Mouse (Mus musculus): ENCODE data around the gene 5730455P16Rik.
"Not testable (repeated sequence)": the region's sequence is repeated elsewhere in the genome, so short reads cannot be mapped to it uniquely, and the experiment has no call there.

Gene 5730455P16Rik

DNA sequence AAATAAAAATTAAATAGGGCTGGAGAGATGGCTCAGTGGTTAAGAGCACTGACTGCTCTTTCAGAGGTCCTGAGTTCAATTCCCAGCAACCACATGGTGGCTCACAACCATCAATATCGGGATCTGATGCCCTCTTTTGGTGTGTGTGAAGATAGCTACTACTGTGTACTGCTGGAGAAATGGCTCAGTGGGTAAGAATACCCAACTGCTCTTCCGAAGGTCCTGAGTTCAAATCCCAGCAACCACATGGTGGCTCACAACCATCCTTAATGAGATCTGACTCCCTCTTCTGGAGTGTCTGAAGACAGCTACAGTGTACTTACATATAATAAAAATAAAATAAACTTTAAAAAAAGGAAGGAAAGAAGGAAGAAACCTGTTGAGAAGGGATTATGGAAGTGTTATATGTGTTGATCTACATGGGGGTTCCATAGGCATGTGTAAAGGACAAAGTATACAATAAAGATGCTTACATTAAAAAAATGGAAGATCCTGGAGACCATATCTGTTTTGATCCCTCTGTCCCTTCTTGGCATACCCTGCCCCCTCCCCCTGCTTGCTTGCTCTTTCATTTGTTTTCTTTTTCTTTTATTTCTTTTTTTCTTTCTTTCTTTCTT is 726 bp upstream of the 5730455P16Rik start:
- DNase-seq = not testable (repeated sequence)

DNA sequence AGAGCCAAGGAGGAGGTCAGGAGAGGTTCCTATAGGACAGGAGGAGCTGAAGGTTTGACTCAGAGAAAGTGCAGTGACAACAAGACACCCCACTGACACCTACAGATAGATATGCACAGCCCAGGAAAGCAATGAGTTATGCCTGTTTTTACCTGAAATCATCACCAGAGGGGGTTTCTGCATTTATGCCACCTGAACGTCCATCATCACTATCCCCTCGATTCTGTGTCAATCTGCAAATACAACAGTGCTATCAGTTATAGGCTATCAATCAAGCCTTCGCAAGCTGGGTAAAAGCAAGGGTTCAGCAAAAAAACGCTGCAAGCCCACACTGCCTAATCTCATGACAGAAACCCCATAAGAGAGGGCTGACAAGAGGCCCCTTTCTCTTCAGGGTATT is 1.2 kb downstream of the 5730455P16Rik start:
- no peak for DNase-seq

DNA sequence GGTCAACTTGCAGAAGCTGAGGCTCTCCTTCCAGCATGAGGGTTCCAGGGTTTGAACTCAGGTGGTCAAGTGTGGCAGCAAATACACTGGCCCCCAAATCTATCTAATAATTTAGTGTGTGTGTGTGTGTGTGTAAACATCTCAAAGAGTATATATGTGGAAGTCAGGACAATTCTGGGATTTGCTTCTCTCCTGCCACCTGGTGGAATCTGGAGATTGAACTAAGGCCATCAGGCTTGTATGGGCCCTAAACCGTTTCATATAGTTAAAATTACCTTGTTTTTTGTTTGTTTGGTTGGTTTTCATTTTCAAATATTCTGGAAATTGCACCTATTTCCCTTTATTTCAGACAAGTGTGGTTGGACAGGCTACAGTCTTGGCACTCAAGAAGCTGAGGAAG is 8.9 kb downstream of the 5730455P16Rik start:
- no peak for DNase-seq

DNA sequence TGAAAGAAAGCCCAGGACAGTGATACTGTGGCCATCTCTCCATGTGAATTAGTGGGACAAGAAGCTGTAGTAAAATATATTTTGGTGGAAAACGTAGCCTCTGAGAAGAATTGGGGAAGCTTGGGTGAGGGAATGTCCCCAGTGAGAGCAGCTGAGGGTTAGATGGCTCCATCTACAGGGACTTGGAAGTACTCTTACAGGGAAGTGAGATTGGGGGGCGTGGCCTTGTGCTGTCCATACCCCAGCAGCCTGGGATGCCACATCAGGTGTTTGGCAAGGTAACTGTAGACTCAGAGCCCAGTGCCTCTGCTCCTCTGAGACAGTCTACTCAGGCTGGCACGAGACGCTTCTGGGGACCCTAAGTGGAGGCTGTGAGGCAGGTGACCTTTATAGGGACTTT is 23.0 kb downstream of the 5730455P16Rik start:
- DNase-seq = peak; percentile 47

DNA sequence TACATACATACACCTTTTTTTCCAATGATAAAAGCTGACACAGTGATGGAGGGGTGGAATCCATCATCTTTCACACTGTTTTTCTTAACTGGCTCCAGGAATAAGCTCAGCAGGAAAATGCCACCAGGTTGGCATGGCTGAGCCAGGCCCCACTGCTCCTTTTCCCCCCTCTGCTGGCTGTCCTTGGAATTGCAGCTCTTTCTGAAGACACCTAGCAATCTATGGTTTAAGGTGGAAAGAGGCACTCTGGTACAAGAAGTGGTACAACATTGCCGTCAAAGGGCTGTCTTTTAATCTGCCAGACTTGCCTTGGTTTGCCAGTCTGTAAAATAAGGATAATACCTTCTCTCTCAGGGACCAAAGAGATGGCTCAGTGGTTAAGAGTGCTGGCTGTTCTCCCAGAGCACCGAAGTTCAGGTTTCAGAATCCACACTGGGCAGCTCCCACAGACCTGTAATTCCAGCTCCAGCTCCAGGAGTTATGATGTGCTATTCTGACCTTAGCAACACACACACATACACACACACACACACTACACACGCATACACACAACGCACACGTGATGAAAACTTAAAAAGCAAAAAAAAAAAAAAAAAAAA is 25.9 kb downstream of the 5730455P16Rik start:
- DNase-seq = peak; percentile 92

DNA sequence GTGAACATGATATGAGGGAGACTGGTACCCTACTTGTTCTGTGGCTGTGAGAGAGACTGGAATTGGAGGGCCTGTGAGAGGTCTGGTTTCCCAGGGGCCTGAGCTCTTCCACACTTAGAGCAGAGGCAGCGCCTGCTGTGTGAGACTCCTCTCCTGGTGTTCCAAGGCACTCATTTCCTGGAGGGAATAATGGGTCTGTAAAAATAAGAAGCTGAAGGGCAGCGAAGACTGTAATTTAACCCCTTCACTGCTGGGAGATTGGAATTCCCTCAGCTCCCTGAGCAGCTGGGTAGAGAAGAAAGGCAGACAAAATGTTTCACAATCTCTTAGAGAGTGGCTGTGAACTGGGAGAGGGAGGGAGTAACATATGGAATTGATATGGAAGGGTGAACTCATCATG is 35.4 kb downstream of the 5730455P16Rik start:
- DNase-seq = no peak

DNA sequence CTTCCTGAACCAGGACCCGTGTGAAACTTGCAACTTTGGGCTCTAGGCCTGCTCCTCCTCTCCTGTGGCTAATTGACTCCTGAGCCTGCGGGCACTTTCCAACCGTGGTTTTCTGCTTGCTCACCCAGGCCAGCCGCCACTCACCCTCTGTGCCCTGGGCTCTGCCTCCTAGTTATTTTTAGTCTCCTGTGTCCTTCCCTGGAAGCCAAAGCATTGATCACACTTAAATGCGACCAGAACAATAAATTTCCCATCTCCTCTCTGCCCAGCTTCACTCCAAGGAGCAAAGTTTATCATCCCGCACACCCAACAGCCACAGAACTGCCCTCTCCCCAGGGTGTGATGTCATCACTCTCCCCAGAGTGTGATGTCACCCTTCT is 41.5 kb downstream of the 5730455P16Rik start:
- DNase-seq = no peak

DNA sequence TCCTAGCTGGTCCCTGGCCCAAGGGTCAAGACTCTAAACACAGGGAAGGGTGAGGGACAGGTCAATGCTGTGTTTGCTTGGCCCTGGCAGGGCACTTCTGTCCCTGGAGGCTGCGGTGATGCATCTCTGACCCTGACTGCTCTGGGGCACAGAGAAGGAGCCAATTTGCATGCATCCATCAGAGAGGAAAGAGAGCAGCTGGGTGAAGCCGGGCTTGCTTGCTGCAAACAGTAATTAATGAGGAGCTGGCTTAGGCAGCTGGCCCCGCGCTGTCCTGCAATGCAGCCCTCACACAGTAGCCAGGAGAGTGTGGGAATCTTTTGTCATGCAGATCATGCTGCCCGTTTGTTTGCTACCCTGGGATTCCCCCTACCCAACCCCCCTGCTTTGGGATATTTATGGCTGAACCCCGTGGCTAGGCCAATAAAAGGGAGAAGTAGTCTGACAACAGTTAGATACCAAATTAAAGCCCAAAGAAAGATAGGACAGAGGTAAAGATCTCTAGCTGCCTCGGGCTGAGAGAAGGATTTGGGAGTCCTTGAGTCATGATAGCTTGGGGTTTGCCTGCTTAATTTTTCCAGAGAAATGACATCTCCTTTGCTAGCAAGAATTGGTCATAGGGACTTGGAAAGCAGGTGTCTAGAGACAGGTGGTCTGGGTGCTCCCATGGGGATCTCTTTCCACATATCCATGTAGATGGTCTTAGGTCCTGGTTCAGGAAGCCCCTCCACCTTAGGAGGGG is 42.1 kb downstream of the 5730455P16Rik start:
- DNase-seq = peak; percentile 36

DNA sequence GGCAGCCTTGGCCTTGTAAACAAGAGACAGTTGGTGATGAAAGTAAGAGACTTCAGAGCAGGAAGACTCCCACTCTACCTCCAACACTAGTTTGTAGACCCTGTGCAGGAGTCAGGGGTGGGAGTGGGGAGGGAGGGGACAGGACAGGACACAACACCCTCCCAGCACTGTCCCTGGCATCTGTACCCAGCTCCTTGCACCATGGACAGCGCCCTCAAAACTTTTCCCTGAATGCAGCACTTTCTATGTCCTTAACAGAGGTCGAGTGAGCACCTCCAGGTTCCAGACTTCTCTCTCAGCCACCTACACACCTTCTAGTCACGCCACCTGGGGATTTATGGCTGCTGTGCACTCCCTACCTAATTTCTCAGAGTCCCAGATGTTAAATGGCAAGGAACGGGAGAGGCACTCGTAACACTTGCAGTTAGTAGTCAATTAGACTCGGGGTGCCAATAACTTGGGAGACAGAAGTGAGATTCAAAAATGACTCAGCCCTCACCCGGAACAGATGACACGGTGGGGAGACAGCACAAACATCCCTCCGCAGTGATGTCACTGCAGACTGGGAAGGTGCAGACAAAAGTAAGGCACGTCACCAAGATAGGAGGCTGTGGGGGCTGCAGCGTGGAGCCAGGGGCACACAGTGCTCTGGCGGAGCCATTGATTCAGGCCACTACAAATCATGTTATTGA is 45.0 kb downstream of the 5730455P16Rik start:
- DNase-seq = no peak

DNA sequence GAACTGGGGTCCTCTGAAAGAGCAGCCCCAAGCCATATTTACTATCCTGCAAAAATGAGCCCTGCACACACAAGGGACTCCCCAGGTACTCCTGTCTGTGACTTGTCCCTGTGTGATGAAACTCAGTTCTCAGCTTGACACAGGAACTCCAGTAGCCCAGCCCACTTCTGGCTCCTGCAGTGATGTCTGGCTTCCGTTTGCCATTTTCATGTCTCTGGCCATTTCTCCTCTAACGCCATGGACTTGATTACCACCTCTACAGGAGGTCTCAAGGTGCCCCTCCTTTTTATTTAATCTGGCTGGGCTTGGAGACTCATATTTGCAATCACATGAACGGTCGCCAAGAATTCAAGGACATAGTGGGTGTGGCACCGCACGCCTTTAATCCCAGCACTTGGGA is 53.2 kb downstream of the 5730455P16Rik start:
- no peak for DNase-seq

DNA sequence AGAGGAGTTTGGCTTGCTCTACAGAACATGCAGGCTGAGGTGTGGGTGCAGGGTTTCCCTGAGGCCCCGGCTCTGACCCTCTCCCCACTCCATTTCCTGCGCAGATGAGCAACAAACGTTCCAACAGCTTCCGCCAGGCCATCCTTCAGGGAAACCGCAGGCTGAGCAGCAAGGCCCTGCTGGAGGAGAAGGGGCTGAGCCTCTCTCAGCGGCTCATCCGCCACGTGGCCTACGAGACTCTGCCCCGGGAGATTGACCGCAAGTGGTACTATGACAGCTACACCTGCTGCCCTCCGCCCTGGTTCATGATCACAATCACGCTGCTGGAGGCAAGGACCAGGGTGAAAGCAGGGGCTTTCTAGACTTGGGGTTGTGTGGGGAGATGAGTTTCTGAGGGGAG is 54.6 kb downstream of the 5730455P16Rik start:
- peak; percentile 25 for DNase-seq

DNA sequence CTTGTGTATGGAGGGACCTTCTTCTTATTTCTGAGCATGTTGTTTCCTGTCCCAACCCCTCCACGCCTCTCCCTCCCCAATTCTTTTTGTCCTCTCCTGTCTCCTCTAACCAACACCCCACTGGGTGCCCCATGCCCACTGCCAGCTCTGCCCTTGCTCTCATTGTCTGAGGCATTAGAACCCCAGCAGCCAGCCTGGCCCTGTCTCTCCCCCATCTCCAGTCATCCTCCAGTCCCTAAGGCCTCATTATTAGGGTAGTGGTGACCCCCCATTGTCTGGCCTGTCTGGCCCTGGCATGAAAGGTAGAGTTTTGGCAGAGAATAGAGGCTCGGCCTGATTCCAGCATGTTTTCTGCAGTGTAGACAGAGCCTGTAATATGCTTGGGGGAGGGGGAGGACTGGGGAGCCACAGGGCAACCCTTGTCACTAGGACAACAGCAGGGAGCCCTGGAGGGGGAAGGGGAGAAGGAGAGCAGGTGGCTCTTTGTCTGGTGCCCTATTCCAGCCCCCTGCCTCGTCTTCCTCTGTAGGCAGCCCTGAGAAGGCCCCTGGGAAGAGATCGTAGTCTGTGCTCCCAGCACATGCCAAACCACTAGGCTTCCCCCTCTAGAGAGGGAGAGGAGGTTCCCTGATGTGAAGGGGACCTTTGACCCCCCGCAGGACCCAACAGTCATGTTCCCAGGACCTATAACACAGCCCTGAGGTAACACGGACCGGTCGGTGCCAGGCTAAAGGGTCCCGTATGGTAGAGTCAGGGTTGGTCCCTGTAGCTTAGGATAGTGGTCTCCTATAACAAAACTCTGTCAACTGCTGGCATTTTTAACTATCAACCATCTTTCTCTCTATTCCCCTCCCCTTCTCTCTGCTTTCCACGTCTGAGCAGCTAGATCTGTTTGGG is 61.8 kb downstream of the 5730455P16Rik start:
- no peak for DNase-seq

DNA sequence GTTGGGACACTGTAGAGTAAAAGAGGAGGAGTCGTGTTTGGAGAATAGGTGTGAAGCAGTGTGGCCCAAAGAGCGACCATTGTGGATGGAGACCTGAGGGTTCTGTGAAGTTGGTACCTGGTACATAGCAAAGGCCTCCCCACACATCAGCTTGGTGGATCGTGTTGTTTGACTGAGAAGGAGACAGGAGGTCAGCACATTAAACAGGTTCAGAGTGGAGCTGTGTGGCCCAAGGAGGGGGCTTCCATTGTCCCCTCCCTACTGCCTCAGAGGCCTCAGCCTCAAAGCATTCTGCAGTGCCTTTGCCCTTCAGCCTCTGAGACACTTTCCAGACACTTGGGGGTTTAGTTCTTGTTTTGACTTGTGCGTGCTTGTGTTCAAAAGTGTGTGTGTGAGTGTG is 63.9 kb downstream of the 5730455P16Rik start:
- no peak for DNase-seq

DNA sequence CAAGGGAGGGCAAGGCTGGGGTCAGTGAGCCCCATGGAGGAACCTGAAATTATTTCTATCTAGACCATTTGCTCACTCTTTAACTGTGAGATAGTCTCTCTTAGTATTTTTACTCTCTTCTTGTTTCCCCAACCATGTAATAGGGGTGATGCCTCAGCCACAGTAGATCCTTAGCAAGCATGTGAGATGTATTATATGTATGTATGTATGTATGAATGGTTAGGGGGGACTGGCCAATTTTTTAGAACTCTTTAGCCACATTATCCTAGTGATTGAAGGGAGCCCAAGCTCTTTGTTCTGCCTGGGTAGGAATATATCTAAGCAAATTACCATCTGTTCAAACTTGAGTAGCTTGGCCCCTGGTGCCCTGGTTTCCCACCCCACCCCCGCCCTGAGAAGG is 64.4 kb downstream of the 5730455P16Rik start:
- no peak for DNase-seq

DNA sequence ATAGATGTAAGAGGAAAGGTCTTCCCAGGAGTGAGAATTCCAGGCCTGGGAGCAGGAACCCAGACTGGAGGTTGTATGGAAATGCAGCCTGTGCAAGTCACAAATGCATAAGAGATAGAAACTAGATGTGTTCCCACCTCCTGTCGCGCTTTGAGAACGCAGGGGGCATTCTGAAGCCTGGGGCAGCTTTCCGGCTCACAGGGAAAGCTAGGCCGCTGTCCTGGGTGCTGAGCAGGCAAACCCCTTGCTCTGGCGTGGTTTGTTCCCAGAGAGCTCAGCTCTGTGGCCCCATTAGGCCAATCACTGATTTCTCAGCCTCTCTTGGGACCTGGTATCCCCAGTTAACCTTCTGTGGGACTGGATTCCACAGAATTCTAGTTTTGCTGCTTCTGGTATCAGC is 65.3 kb downstream of the 5730455P16Rik start:
- peak; percentile 72 for DNase-seq

DNA sequence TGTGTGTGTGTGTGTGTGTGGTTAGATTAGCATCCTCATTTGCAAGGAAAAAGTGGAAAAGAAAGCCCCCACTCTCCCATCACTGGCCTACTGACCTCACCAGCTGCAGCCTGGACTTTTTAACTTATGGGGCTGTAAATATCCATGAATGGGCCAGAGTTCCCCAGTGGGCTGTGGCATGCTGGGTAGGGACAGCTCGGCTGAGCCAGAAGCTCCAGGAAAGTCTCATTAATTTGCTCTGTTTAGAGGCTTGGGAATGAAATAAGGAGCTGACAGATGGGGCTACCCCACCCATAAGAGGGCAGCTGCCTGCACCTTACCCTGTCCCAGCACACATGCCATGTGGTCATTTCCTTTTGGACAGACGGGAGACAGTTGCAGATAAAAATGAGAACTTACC is 65.8 kb downstream of the 5730455P16Rik start:
- no peak for DNase-seq

DNA sequence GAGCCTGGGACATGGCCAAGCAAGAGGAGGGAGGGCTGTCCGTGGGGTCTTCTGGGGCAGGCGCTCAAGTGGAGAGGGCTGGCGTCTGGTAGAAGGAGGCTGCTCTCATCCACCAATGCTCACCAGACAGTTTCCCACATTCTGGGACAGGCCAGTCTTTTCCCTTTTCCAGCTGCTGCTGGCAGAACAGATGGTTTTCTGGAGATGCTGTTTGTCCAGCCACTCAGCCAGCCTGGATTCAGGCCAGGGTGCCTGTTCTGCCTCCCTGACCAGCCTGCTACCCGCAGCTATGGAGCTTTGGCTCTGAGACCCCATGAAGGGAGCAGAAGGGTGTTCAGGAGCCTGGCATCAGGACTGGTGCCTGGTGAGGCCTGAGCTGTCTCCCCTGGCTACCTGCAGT is 66.6 kb downstream of the 5730455P16Rik start:
- DNase-seq = no peak
